Mouse (Mus musculus): ENCODE data around the gene Ptprt. TPM values are rescaled to one million over a fixed set of nuclear protein-coding genes. Genes with fewer than 3 reads are reported as not detected.

The Ptprt gene
- polyA plus RNA-seq, 1 experiment from 2014 or later, result 0.05 TPM

- no peaks in the 10 kb centered on the region for H3K4me1 ChIP-seq (ENCODE audit: control insufficient read depth, low read depth, low read length)
- no peak overlapping the region for H3K4me2 ChIP-seq (ENCODE audit: low read depth, low read length)
- H3K36me3 ChIP-seq (ENCODE audit: control insufficient read depth, insufficient read depth), result no peaks in the 10 kb centered on the region
- no peak overlapping the region for H3K9ac ChIP-seq (ENCODE audit: low read depth, low read length)
- H3K27me3 ChIP-seq (ENCODE audit: control insufficient read depth, insufficient read depth, low read depth, low read length), result no peaks in the 10 kb centered on the region
- H3K27ac ChIP-seq (ENCODE audit: low read length), result no peak overlapping the region
- ATAC-seq (ENCODE audit: low read depth), result no peak
- no peaks in the 10 kb centered on the region for H3K9me3 ChIP-seq (replicated peaks; ENCODE audit: control insufficient read depth, low read length)
- 56% methylated on average over 7 of the region's 7 CpGs for WGBS (ENCODE audit: insufficient replicate concordance)
- no peak overlapping the region for H3K4me3 ChIP-seq (ENCODE audit: low read depth, low read length)
Observed at GRCm38 (mm10) chr2:161593391-161594152, 1067.4 kb downstream of the Ptprt start.

- H3K9me3 ChIP-seq (replicated peaks; ENCODE audit: control insufficient read depth, low read length), result no peaks in the 10 kb centered on the region
- no peaks in the 10 kb centered on the region for H3K4me1 ChIP-seq (ENCODE audit: control insufficient read depth, low read depth, low read length)
- no peak overlapping the region for H3K4me2 ChIP-seq (ENCODE audit: low read depth, low read length)
- no peak for ATAC-seq (ENCODE audit: low read depth)
- no peak overlapping the region for H3K9ac ChIP-seq (ENCODE audit: low read depth, low read length)
- no peaks in the 10 kb centered on the region for H3K36me3 ChIP-seq (ENCODE audit: control insufficient read depth, insufficient read depth)
- no peak overlapping the region for H3K27ac ChIP-seq (ENCODE audit: low read length)
- no peaks in the 10 kb centered on the region for H3K27me3 ChIP-seq (ENCODE audit: control insufficient read depth, insufficient read depth, low read depth, low read length)
- H3K4me3 ChIP-seq (ENCODE audit: low read depth, low read length), result no peak overlapping the region
Observed at GRCm38 (mm10) chr2:161574401-161574800, 1086.5 kb downstream of the Ptprt start.

DNA sequence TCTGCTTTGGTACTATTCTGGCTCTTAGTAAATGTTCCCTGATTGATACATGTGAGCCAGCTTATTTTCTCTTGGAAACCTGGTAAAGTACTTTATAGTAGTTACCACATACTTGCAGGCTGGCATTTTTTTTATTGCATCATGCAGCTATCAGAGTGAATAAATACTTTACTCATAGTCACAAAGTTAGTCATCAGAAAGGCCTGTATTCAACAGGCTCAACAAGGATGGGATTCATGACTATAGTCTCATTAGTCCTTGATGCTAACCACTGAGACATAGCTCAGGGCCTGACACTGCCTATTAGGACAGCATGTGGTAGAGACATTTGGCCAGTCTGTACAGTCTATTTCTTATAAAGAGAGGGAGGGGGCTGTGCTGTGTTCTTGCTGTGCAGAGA is 1088.7 kb downstream of the Ptprt start:
- no peak for ATAC-seq (ENCODE audit: low read depth)
- Histone ChIP-seq H3K4me1 (ENCODE audit: control insufficient read depth, low read depth, low read length) (no peaks in the 10 kb centered on the region), H3K4me2 (ENCODE audit: low read depth, low read length) (no peak overlapping the region), H3K27me3 (ENCODE audit: control insufficient read depth, insufficient read depth, low read depth, low read length) (no peaks in the 10 kb centered on the region), H3K4me3 (ENCODE audit: low read depth, low read length) (no peak overlapping the region), H3K9ac (ENCODE audit: low read depth, low read length) (no peak overlapping the region), H3K36me3 (ENCODE audit: control insufficient read depth, insufficient read depth) (no peaks in the 10 kb centered on the region), H3K27ac (ENCODE audit: low read length) (no peak overlapping the region), H3K9me3 (replicated peaks; ENCODE audit: control insufficient read depth, low read length) (no peaks in the 10 kb centered on the region)

DNA sequence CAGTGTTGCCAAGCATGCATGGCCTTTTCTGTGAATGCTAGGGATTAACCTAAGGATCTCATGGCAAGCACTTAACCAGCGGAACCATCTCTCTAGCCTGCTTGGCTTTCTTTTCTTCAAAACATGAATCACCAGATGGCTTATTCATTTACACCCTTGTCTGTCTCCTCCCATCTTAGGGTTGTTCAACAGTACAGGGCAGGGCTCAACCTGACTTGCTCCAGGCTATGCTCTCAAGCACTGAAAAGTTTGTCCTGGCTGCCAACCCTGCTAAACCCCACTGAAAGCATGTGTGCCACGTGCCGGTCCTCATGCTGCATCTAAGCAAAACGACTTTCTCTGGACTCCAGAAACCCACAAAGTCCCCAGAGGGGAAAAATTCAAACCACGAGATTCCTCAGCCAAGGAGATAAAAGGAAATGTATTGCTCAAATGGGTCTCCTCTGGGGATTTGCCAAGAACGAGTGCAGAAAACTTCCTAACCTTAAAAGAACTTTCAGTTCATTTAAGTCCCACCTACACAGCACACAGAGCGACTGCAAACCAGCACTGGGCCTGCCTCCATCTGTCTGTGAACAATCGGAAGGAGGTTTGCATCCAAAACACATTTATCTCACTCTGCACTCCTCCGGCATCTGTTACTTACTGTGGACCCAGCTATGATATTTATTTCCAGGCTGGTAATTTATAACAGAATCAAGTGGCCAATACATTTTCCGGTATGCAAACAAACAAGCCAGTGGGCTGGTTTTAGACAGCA is 1090.5 kb downstream of the Ptprt start:
- no peaks in the 10 kb centered on the region for H3K4me1 ChIP-seq (ENCODE audit: control insufficient read depth, low read depth, low read length)
- ATAC-seq (ENCODE audit: low read depth), result no peak
- H3K4me3 ChIP-seq (ENCODE audit: low read depth, low read length), result no peak overlapping the region
- no peak overlapping the region for H3K4me2 ChIP-seq (ENCODE audit: low read depth, low read length)
- H3K27me3 ChIP-seq (ENCODE audit: control insufficient read depth, insufficient read depth, low read depth, low read length), result no peaks in the 10 kb centered on the region
- no peaks in the 10 kb centered on the region for H3K36me3 ChIP-seq (ENCODE audit: control insufficient read depth, insufficient read depth)
- no peaks in the 10 kb centered on the region for H3K9me3 ChIP-seq (replicated peaks; ENCODE audit: control insufficient read depth, low read length)
- 57% methylated on average over 10 of the region's 10 CpGs for WGBS (ENCODE audit: insufficient replicate concordance)
- no peak overlapping the region for H3K27ac ChIP-seq (ENCODE audit: low read length)
- H3K9ac ChIP-seq (ENCODE audit: low read depth, low read length), result no peak overlapping the region

GRCm38 (mm10) chr2:161561502-161561901 is 1099.4 kb downstream of the Ptprt start:
- no peak for ATAC-seq (ENCODE audit: low read depth)
- H3K4me1 ChIP-seq (ENCODE audit: control insufficient read depth, low read depth, low read length), result no peaks in the 10 kb centered on the region
- no peaks in the 10 kb centered on the region for H3K27me3 ChIP-seq (ENCODE audit: control insufficient read depth, insufficient read depth, low read depth, low read length)
- H3K4me3 ChIP-seq (ENCODE audit: low read depth, low read length), result no peak overlapping the region
- no peak overlapping the region for H3K27ac ChIP-seq (ENCODE audit: low read length)
- no peak overlapping the region for H3K9ac ChIP-seq (ENCODE audit: low read depth, low read length)
- no peaks in the 10 kb centered on the region for H3K36me3 ChIP-seq (ENCODE audit: control insufficient read depth, insufficient read depth)
- H3K9me3 ChIP-seq (replicated peaks; ENCODE audit: control insufficient read depth, low read length), result no peaks in the 10 kb centered on the region
- H3K4me2 ChIP-seq (ENCODE audit: low read depth, low read length), result no peak overlapping the region
- WGBS (ENCODE audit: insufficient replicate concordance), result 55% methylated on average over 2 of the region's 2 CpGs

DNA sequence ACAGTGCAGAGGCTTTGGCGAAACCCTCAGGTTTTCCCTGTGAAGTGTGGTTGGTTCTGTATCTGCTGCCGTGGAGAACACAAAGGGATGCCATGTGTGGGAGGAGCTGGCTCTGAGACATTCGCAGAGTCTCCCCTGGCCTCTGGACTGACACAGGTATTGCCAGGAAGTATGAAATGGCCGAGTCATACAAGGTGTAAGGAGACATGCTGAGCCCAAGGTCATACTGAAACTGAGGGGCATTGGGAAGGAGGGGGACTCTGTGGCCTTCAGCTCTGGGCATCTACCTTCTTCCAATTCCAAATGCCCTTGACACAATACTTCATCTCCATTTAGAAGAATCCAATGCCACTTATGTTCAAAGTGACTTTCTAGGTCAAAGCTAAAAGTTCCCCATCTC is 1103.1 kb downstream of the Ptprt start:
- Histone ChIP-seq H3K36me3 (ENCODE audit: control insufficient read depth, insufficient read depth) (no peaks in the 10 kb centered on the region), H3K9me3 (replicated peaks; ENCODE audit: control insufficient read depth, low read length) (no peaks in the 10 kb centered on the region), H3K9ac (ENCODE audit: low read depth, low read length) (no peak overlapping the region), H3K27ac (ENCODE audit: low read length) (no peak overlapping the region), H3K27me3 (ENCODE audit: control insufficient read depth, insufficient read depth, low read depth, low read length) (no peaks in the 10 kb centered on the region), H3K4me1 (ENCODE audit: control insufficient read depth, low read depth, low read length) (no peaks in the 10 kb centered on the region), H3K4me3 (ENCODE audit: low read depth, low read length) (no peak overlapping the region), H3K4me2 (ENCODE audit: low read depth, low read length) (no peak overlapping the region)
- 55% methylated on average over 4 of the region's 4 CpGs for WGBS (ENCODE audit: insufficient replicate concordance)
- ATAC-seq (ENCODE audit: low read depth), result no peak

DNA sequence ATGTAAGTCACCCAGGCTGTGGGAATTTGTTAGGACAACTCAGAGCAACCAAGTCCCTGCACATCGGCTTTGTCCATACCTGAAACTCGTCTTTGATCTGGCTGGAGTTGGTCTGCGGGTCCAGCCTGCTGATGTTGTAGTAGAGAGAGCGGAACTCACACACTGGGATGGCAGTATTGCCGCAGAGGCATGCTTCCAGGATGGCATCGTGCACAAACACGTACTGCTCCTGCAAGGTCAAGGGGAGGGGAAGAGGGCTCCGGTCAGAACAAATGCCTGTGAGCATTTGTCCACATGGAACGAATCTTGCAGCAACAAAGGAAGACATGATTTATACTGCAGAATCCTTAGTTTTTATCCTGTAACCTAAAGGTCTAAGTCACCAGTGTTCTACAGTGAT is 1107.3 kb downstream of the Ptprt start:
- Histone ChIP-seq H3K4me1 (ENCODE audit: control insufficient read depth, low read depth, low read length) (no peaks in the 10 kb centered on the region), H3K4me2 (ENCODE audit: low read depth, low read length) (no peak overlapping the region), H3K4me3 (ENCODE audit: low read depth, low read length) (no peak overlapping the region), H3K27me3 (ENCODE audit: control insufficient read depth, insufficient read depth, low read depth, low read length) (no peaks in the 10 kb centered on the region), H3K36me3 (ENCODE audit: control insufficient read depth, insufficient read depth) (no peaks in the 10 kb centered on the region), H3K9me3 (replicated peaks; ENCODE audit: control insufficient read depth, low read length) (no peaks in the 10 kb centered on the region), H3K27ac (ENCODE audit: low read length) (no peak overlapping the region), H3K9ac (ENCODE audit: low read depth, low read length) (no peak overlapping the region)
- ATAC-seq (ENCODE audit: low read depth), result no peak
- WGBS (ENCODE audit: insufficient replicate concordance), result 66% methylated on average over 9 of the region's 9 CpGs

- Histone ChIP-seq H3K9me3 (replicated peaks; ENCODE audit: control insufficient read depth, low read length) (no peaks in the 10 kb centered on the region), H3K4me1 (ENCODE audit: control insufficient read depth, low read depth, low read length) (no peaks in the 10 kb centered on the region), H3K4me2 (ENCODE audit: low read depth, low read length) (no peak overlapping the region), H3K36me3 (ENCODE audit: control insufficient read depth, insufficient read depth) (no peaks in the 10 kb centered on the region), H3K27ac (ENCODE audit: low read length) (no peak overlapping the region), H3K9ac (ENCODE audit: low read depth, low read length) (no peak overlapping the region), H3K4me3 (ENCODE audit: low read depth, low read length) (no peak overlapping the region), H3K27me3 (ENCODE audit: control insufficient read depth, insufficient read depth, low read depth, low read length) (no peaks in the 10 kb centered on the region)
- no peak for ATAC-seq (ENCODE audit: low read depth)
- 51% methylated on average over 2 of the region's 2 CpGs for WGBS (ENCODE audit: insufficient replicate concordance)
Observed at GRCm38 (mm10) chr2:161552011-161552410, 1108.9 kb downstream of the Ptprt start.

DNA sequence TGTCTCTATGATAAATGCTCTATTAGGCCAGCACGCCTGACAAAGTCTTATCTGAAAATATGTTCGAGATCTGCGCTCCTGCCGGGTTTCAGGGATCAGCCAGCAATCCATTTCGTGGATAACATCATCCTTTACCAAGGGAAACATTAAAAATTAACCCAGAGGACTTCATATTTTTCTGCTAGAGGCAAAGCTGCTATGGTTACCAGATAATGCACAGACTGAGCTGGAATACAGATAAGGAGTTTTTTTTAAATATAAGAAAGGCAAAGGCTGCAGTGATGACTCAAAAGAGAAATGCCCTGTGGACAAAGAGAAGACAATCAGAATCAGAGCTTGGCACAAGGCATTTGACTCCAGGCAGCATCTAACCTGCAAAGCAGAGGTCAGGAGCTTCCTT is 1111.4 kb downstream of the Ptprt start:
- H3K9ac ChIP-seq (ENCODE audit: low read depth, low read length), result no peak overlapping the region
- no peaks in the 10 kb centered on the region for H3K4me1 ChIP-seq (ENCODE audit: control insufficient read depth, low read depth, low read length)
- 48% methylated on average over 5 of the region's 5 CpGs for WGBS (ENCODE audit: insufficient replicate concordance)
- no peaks in the 10 kb centered on the region for H3K9me3 ChIP-seq (replicated peaks; ENCODE audit: control insufficient read depth, low read length)
- H3K4me2 ChIP-seq (ENCODE audit: low read depth, low read length), result no peak overlapping the region
- ATAC-seq (ENCODE audit: low read depth), result no peak
- no peaks in the 10 kb centered on the region for H3K36me3 ChIP-seq (ENCODE audit: control insufficient read depth, insufficient read depth)
- H3K27ac ChIP-seq (ENCODE audit: low read length), result no peak overlapping the region
- H3K4me3 ChIP-seq (ENCODE audit: low read depth, low read length), result no peak overlapping the region
- H3K27me3 ChIP-seq (ENCODE audit: control insufficient read depth, insufficient read depth, low read depth, low read length), result no peaks in the 10 kb centered on the region

Measured in liver, embryonic 16.5 days (tissue).